Mouse (Mus musculus): Measurements from ENCODE around the gene Ace.

Gene Ace

DNA sequence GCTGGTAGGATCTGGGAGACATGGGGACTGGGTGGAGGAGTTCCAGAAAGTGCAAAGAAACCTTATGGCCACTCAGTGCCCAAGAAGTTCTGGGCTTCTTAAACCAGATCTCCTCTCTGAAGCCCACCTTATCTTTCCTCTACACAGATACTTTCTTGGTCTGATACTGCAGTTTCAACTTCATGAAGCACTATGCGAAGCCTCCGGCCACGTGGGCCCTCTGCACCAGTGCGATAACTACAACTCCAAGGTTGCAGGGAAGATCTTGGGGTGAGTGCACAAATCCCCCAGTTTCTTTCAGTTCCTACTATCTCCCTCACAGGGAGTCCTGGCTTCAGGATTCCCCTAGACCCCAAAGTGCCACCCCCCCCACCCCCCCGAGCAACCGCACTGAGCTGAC, 32.3 kb downstream of the Ace start:
- DNase-seq: no peak

DNA sequence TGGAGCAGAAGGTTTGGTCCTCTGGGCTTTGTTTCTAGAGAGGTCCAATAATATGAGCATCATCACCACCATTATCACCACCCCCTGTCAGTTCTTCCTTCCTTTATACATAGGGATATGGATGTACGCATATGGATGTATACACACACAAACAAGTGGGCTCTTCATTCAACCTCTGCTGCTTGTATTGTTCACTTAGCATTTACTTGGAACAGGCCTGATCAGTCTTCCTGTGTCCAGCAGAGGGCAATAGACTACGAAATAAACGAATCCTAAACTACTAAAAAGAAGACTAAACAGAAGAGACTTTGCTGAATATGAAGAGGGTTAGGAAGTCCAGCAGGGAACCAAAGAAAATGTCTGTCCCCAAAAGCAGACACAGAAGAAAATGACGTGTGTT, 34.0 kb downstream of the Ace start:
- no peak for DNase-seq

DNA sequence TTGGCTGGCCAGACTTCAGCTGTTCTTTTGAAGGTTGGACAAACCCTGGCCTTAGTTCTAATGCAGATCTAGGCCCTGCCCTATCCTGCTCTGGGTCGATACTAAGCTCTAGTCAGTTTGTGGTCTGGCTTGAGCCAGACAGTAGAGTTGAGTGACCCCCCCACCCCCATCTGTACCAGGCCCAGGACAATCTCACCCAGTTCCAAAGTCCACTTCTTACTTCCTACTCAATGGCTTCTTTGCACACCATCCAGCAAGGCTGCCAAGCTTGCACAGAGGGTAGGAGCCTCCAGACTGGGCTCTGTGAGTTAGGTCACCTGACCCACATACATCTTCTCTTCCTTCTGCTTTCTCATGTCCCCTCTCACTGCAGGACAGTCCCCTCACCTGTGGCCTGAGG, 36.8 kb downstream of the Ace start:
- DNase-seq: no peak

GRCm38 (mm10) chr11:106005970-106006369, 38.2 kb downstream of the Ace start:
- no peak for DNase-seq

DNA sequence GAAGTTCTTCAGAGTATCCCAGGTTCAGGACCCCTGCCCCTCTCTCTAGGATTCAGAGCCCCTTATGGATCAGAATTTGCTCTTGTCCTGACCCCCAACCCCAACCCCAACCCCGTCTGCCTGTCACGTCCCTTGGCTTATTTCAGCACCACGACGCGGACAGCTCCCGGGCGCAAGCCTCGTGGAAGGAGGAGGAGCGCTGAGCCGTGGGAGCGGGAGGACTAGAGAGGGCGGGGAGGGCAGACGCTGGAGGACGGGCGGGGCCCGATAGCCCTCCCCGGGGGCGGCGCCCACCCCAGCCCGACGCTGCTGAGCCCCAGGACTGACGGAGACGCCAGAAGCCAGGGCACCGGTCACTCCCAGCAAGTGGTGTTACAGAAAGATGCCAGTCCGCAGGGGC, 40.1 kb downstream of the Ace start, which contains the start of gene Kcnh6:
Gene Kcnh6 (plus strand): TSS at position 304 of the 400 bp plus-strand sequence.
- DNase-seq: peak; percentile 93

DNA sequence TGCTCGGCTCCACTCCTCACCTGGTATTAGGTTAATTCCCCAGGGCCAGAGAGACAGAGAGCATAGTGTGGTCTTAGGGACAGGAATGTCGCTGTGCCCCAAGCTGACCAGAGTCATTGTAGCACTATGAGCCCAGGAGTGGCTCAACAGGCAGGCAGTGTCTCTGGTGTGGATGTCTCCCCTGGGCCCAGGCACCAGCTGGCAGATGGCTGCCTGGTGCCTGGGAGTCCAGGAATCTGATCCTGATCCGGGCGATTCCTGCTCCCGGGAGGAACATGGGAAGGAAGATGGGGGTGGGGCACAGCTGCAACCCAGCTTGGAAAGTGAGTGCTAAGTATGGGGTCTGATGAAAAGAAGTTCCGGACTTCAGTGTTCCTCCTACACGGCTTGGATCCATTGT, 45.0 kb downstream of the Ace start:
- peak; percentile 93 for DNase-seq

DNA sequence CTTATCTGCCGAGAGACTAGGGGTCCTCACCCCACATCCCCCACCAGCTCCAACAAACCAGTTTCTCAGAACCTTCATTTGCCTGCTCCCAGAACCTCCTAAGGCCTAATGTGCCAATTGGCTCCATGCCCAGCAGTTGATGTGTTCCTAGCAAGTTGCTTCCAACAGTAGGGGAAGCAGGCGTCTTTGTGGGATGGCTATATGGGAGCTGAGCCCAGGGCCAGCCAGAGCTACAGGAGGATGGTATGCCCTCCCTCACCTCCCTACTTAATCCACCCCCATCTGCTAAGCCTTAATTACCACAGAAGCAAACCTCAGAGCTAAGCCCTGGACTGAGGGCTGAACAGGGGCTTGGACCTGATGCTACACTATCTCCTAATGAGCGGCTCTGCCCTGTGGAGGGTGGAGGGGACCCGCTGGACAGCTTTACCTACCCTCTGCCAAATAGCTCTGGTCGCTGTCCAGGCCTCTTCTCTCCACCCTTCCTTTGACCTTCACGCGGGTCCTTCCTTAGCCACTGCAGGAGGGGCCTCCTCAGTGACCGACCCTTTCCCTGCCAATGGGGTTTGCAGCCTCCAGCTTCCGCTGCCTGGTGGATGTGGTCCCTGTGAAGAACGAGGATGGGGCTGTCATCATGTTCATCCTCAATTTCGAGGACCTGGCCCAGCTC, 45.9 kb downstream of the Ace start:
- peak; percentile 94 for DNase-seq

- DNase-seq: no peak
These were observed 48.7 kb downstream of the Ace start for GRCm38 (mm10) chr11:106016440-106016839.

DNA sequence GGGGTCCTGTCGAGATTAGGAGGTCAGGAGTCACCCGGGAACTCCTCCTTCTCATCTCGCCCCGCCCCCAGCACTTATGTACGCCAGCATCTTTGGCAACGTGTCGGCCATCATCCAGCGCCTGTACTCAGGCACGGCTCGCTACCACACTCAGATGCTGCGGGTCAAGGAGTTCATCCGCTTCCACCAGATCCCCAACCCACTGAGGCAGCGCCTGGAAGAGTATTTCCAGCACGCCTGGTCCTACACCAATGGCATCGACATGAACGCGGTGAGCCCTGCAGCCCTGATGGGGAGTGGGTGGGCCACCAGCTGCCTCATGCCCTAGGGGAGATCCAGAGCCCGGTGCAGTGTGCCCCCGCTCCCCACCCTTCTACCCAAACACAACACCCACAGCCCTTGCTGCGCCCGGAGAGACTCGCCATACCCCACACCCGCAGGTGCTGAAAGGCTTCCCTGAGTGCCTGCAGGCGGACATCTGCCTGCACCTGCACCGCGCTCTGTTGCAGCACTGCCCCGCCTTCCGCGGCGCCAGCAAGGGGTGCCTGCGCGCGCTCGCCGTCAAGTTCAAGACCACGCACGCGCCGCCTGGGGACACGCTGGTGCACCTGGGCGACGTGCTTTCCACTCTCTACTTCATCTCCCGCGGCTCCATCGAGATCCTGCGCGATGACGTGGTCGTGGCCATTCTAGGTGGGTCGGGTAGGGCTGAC, 52.5 kb downstream of the Ace start:
- DNase-seq: no peak

GRCm38 (mm10) chr11:106025774-106026173, 58.0 kb downstream of the Ace start:
- peak; percentile 73 for DNase-seq

- peak; percentile 91 for DNase-seq
These were observed 58.9 kb downstream of the Ace start for GRCm38 (mm10) chr11:106026465-106027151.

DNA sequence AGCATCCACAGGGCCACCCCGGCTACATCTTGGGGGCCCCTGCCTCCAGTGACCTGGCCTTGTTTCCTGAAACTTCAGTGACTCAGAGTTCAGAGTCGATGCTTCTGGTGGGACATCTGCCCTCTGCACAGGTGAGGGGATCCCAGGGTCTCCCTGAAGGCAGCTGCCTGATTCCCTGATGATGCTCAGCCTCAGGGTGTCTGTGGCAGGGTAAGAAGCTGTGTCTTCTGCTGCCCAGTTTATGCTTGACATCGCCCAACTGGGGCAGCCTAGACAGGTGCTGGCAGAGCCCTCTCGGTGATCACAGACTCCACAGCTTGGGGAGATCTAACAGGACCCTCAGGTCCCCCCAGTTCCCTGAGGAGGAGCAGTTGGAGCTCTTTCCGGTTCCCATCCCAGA, 59.9 kb downstream of the Ace start:
- DNase-seq: peak; percentile 89

- peak; percentile 92 for DNase-seq
These were observed 64.3 kb downstream of the Ace start for GRCm38 (mm10) chr11:106032074-106032473.

DNA sequence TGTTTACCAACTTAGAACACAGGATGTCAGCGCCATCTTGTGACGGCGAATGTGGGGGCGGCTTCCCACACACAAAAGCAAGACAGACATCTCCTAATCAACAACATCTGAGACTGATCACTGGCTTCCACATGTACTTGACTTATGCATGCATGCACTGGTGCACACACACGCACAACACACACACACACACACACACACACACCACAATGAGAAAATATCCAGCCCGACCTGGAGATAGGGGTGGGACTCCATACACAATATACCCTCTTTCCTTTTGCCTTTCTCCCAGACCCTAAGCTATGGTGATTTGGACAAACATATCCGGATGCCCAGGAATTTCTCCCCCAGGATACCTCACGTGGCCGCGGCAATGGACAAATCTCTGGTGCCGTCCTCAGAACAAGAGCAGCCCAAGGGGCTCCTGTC, 65.8 kb downstream of the Ace start:
- peak; percentile 96 for DNase-seq

DNA sequence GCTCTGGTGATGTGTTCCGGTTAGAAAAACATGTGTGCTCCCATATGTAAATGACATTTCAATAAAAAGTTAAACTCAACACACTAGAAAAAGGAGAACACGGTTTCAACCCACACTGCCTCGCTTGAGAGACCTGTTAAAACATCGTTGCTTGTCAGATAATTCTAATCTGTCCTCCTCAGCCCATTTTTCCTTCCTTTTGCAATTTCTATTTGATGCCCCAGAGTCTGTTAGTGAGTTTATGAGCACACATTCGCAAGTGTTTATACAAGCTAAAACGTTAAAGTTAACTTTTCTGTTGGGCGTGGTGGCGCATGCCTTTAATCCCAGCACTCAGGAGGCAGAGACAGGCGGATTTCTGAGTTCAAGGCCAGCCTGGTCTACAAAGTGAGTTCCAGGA, 67.2 kb downstream of the Ace start:
- no peak for DNase-seq

GRCm38 (mm10) chr11:106036548-106037417, 69.0 kb downstream of the Ace start, which contains the start of gene Dcaf7:
Gene Dcaf7 (plus strand): TSS chr11:106036872.
- DNase-seq: peak; percentile 100

DNA sequence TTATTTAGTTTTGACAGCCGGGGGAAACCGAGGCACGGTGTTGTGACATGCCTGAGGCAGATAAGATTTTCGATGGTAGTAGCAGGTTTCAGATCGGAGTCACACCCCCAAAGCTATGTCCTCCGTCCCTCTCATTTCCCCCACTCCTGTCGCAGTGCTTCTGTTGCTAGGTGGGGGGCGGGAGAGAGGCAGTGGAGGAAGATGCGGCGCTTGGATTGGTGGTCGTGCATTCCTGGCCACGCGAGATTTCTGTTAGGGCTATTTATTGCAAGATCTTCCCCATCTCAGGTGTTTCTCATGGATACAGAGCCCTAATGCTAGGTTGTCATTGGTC, 69.6 kb downstream of the Ace start:
- DNase-seq: no peak

Data from heart, adult 11 months (tissue).